Mouse (Mus musculus) midbrain, embryonic 10.5 days (tissue): ENCODE measurements around the gene Rpl23a. TPM values are rescaled to one million over a fixed set of nuclear protein-coding genes. Genes with fewer than 3 reads are reported as not detected.
"Not testable (repeated sequence)": the region's sequence is repeated elsewhere in the genome, so short reads cannot be mapped to it uniquely, and the experiment has no call there.

Source experiments
- DNase-seq: peaks from one replicate; pipeline ENCODE4 v3.0.0-alpha.2; 2017; ENCODE audit warnings: low spot score
- H3K27ac ChIP-seq: fragments of 300-500 bp; sonication (generic); replicated peaks from 2 replicates; pipeline ENCODE4 v1.5.1; 2016; ENCODE audit warnings: mild to moderate bottlenecking
- H3K27me3 ChIP-seq: fragments of 300-500 bp; sonication (generic); 2 replicates; pipeline ENCODE4 v1.6.1; 2016; ENCODE audit warnings: low read depth, mild to moderate bottlenecking; ENCODE audit not compliant: poor library complexity, severe bottlenecking
- H3K36me3 ChIP-seq: fragments of 300-500 bp; sonication (generic); 2 replicates; pipeline ENCODE4 v1.6.1; 2016; ENCODE audit warnings: mild to moderate bottlenecking, moderate library complexity
- H3K4me1 ChIP-seq: fragments of 300-500 bp; sonication (generic); 2 replicates; pipeline ENCODE4 v1.6.1; 2016
- H3K4me3 ChIP-seq: fragments of 300-500 bp; sonication (generic); 2 replicates; pipeline ENCODE4 v1.5.1; 2016; ENCODE audit warnings: mild to moderate bottlenecking, moderate library complexity
- H3K9me3 ChIP-seq: fragments of 300-500 bp; sonication (generic); replicated peaks from 2 replicates; pipeline ENCODE4 v1.6.1; 2016; ENCODE audit warnings: mild to moderate bottlenecking
- WGBS: fragments of 180-500 bp; shearing (Covaris S2); methylation state at CpG from one replicate; pipeline ENCODE4 v1.1.7; 2016; 5-methylcytosine and 5-hydroxymethylcytosine counted together
- microRNA-seq: library from miRNA; unstranded; fragments of <30 nt; microRNA quantifications from one replicate; pipeline ENCODE4, GENCODE M21; 2017
- polyA plus RNA-seq: library from polyadenylated mRNA; unstranded; fragments of >200 nt; fragmentation: Nextera tagmentation; extraction: Ambion mirVana; gene quantifications from 2 replicates; pipeline ENCODE4 v1.2.1, GENCODE M21; 2016

Gene Rpl23a
- polyA plus RNA-seq, 1 experiment from 2014 or later = 1,066 TPM

DNA sequence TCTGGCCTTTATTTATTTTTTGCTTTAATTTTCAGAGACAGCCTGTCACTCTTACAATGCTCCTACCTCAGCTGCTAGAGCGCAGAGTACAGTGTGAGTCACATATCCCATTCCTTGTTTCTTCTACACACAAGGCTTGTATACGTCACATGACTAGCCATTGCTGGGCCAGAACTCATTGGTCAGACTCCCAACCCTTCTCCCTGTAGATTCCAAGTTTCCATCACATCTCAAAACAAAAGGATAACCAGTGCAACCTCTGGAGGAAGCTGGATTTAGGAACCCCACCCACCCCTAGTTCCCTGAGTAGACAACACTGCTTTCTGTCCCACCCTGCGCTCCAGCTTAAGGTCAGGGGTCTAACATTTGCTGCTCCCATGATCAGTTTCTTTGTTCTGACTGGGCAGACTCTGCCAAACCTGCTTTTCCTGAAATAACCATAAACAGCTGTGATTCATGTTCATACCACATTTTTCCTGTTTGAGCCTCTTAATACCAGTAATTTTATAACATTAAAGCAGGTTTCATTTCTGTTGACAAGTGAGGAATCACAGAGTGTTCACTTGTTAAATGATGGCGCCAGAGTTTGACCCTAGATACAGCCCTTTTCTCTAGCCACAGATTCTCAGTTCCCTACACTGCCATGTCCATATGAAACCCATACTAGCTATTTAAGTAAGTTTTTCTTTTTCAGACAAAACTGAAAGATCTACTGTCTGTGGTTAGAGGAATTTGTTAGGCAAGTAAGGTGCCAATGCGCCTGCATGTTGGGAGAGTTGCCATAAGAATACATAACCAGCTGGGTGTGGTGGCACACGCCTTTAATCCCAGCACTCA, 36.5 kb downstream of the Rpl23a start:
- H3K9me3 ChIP-seq = no peaks in the 10 kb centered on the region
- H3K27me3 ChIP-seq = no peaks in the 10 kb centered on the region
- H3K36me3 ChIP-seq = peaks cover 88% of the 10 kb centered on the region
- H3K4me1 ChIP-seq = no peaks in the 10 kb centered on the region
- no peak overlapping the region for H3K27ac ChIP-seq
- H3K4me3 ChIP-seq = no peak overlapping the region
- WGBS = 94% methylated on average over 6 of the region's 6 CpGs
- no peak for DNase-seq

DNA sequence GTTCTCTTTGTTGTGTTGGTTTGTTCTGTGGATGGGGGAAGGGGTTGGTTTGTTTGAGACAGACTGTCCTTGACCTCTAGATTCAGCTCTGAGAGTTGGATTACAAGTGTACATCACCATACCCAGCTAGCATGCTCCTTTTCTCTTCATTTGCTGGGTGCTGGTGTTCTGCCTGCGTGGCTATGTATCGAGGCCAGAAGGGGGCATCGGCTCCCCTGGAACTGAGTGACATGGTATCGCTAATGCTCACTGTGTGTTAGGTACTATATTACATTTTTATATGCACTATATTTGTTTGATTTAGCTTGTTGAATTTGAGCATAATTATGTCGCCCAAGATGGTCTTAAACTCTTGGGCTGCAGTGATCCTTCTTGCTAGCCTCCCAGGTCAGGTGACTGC, 37.2 kb downstream of the Rpl23a start:
- Histone ChIP-seq H3K36me3 (peaks cover 82% of the 10 kb centered on the region), H3K27ac (no peak overlapping the region), H3K4me3 (no peak overlapping the region), H3K27me3 (no peaks in the 10 kb centered on the region), H3K4me1 (no peaks in the 10 kb centered on the region), H3K9me3 (no peaks in the 10 kb centered on the region)
- WGBS = 87% methylated on average over 5 of the region's 5 CpGs
- DNase-seq = no peak

DNA sequence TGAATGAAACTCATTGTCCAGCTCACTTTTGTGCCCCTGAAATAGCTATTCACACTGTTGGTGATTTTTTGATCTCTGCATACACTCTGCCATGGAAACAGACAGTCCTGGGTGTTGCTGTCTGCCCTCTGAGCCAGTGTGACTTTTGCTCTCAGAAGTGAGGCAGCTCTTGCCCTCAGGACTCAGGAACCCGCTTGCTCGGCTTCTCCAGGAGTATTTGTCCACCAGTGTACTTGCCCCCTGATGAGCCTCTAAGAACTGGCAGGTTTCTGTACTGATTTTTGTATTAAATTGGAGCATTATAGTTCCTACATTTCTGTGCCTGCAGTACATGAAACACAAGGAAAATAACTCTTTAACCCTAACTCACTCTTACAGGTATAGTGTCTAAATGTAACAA, 39.9 kb downstream of the Rpl23a start:
- no peaks in the 10 kb centered on the region for H3K9me3 ChIP-seq
- WGBS = 93% methylated on average over 2 of the region's 2 CpGs
- H3K4me1 ChIP-seq = no peaks in the 10 kb centered on the region
- H3K36me3 ChIP-seq = peaks cover 58% of the 10 kb centered on the region
- H3K27ac ChIP-seq = no peak overlapping the region
- H3K27me3 ChIP-seq = no peaks in the 10 kb centered on the region
- H3K4me3 ChIP-seq = no peak overlapping the region
- no peak for DNase-seq

DNA sequence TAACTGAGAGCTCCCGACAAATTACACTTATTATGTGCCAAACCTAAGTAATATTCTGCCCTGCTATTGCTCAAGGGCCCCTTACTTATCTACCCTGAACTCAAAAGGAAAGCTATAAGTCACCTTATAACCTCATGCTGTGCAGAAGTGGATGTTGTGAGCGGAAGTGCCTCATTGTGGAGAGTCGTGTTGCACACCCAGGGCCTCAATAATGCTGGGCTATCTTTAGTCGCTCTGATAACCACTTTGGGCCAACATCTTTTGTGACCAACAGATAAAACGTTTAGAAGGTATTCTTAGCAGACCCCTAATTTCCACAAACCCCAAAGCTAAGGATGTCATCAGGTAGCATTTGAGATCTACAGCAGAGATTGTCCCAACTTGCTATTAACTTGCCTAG, 42.7 kb downstream of the Rpl23a start:
- WGBS = 91% methylated on average over 5 of the region's 5 CpGs
- no peak for DNase-seq
- Histone ChIP-seq H3K4me3 (no peak overlapping the region), H3K27me3 (no peaks in the 10 kb centered on the region), H3K9me3 (no peaks in the 10 kb centered on the region), H3K27ac (no peak overlapping the region), H3K4me1 (peaks cover 6% of the 10 kb centered on the region; the same call in 1 of the 2 replicates), H3K36me3 (peaks cover 31% of the 10 kb centered on the region)

DNA sequence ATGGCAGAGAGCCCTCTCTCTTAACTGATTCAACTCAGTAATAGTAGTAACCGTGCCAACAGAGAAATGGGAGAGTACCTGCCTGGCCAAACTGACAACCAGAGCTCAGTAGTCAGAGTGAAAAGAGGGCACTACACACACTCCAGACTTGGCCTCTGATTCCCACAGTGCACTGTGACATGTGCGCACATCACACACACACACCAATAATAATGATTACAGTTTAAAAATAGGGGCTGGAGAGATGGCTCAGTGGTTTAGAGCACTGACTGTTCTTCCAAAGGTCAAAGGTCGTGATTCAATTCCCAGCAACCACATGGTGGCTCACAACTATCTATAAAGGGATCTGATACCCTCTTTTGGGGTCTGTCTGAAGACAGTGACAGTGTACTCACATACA, 45.4 kb downstream of the Rpl23a start:
- Histone ChIP-seq H3K4me3 (no peak overlapping the region), H3K36me3 (peaks cover 5% of the 10 kb centered on the region), H3K4me1 (peaks cover 6% of the 10 kb centered on the region; the same call in 1 of the 2 replicates), H3K27me3 (no peaks in the 10 kb centered on the region), H3K9me3 (no peaks in the 10 kb centered on the region), H3K27ac (no peak overlapping the region)
- 89% methylated on average over 3 of the region's 3 CpGs for WGBS
- no peak for DNase-seq

DNA sequence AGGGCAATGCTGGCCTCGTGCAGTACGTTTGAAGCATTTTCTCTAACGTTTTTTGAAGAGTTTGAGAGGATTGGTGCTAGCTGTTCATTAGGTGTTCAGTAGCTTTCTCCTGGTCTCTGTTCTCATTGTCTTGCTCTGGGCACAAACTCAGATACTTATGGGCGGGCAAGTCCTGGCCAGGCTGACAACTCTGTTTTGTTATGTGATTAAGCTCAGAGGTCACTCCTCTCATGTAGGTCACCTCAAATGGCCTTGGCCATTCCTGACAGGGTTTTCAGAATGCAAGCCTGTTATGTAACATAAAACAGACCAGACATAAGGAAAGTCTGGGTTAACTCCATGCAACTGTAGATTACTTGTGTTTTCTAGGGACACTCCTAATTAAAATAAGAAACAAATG, 45.8 kb downstream of the Rpl23a start:
- Histone ChIP-seq H3K4me3 (no peak overlapping the region), H3K27ac (no peak overlapping the region), H3K27me3 (no peaks in the 10 kb centered on the region), H3K36me3 (0 out of 2 replicates have a peak, but pooled peaks cover 2% of the 10 kb centered on the region), H3K4me1 (peaks cover 6% of the 10 kb centered on the region; the same call in 1 of the 2 replicates), H3K9me3 (no peaks in the 10 kb centered on the region)
- 80% methylated on average over 4 of the region's 4 CpGs for WGBS
- DNase-seq = no peak

DNA sequence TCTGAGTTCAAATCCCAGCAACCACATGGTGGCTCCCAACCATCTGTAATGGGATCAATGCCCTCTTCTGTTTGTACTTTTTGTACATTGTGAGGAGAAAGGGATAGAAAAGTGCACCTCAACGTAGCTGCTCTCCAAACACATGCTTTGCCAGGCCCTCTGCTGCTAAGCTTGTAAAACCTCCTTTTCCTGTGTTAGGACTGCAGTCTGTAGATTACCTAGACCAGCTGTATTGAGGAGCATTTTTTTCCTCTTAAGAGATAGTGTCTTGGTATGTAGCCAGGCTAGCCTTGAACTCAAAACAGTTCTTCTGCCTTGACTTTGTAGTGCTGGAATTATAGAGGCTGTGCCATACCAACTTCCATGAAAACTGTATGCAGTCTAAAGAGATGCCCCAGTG, 47.3 kb downstream of the Rpl23a start:
- Histone ChIP-seq H3K4me3 (no peak overlapping the region), H3K4me1 (peaks cover 6% of the 10 kb centered on the region; the same call in 1 of the 2 replicates), H3K36me3 (peaks cover 13% of the 10 kb centered on the region), H3K27me3 (no peaks in the 10 kb centered on the region), H3K27ac (no peak overlapping the region), H3K9me3 (no peaks in the 10 kb centered on the region)
- 92% methylated on average over 1 of the region's 1 CpGs for WGBS
- DNase-seq = no peak

DNA sequence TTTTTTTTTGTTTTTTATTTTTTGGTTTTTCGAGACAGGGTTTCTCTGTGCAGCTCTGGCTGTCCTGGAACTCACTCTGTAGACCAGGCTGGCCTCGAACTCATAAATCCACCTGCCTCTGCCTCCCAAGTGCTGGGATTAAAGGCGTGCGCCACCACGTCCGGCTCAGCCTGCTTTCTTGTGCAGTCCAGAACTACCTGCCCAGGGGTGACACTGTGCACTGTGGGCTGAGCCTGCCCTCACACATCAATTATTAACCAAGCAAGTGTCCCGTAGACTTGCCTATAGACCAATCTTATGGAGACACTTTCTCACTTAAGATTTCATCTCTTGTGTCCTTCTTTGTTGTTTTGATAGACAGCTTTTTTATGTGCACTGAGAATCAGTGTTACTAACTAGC, 48.1 kb downstream of the Rpl23a start:
- 93% methylated on average over 7 of the region's 7 CpGs for WGBS
- H3K27me3 ChIP-seq, H3K9me3 ChIP-seq, H3K4me1 ChIP-seq, DNase-seq, H3K27ac ChIP-seq, H3K4me3 ChIP-seq: not testable (repeated sequence)
- H3K36me3 ChIP-seq = peaks cover 13% of the 10 kb centered on the region

DNA sequence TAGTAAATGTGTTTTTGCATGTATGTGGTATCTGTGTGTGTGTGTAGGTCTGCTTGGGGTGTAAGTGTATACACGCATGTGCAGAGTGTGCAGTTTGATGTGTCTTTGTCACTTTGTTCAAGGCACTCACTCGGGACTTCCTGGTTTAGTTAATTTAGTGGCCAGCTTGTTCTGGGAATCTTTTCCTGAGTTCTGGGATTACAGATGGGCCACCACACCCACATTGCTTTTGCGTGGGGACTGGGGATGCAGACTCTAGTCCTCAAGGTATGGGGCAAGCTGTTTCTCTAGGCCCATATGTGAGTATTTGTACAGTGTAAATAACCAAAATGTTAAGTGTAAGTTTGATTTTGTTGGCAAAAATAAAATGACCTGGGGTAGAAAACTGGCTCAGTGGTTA, 49.0 kb downstream of the Rpl23a start:
- Histone ChIP-seq H3K4me1 (peaks cover 6% of the 10 kb centered on the region; the same call in 1 of the 2 replicates), H3K4me3 (no peak overlapping the region), H3K9me3 (no peaks in the 10 kb centered on the region), H3K27ac (no peak overlapping the region), H3K36me3 (peaks cover 15% of the 10 kb centered on the region), H3K27me3 (no peaks in the 10 kb centered on the region)
- 90% methylated on average over 3 of the region's 3 CpGs for WGBS
- DNase-seq = no peak

DNA sequence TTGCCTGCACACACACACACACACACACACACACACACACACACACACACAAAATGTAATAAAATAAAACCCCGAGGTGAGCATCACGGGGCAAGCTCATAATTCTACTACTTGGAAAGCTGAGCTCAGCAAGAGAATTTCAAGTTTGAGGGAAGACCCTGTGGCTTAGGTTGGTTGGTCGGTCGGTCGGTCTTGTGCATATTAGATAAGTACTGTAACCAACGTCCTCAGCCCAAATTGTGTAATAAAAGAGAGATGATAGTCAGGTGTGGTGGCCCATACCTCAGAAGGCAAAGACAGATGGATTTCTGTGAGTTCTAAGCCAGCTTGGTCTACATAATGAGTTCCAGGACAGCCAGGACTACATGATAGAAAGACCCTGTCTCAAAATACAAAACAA, 49.5 kb downstream of the Rpl23a start:
- 95% methylated on average over 6 of the region's 6 CpGs for WGBS
- H3K27me3 ChIP-seq = no peaks in the 10 kb centered on the region

More for the DNA sequence above, 49.5 kb downstream of the Rpl23a start:
- DNase-seq = no peak
- peaks cover 6% of the 10 kb centered on the region; the same call in 1 of the 2 replicates for H3K4me1 ChIP-seq
- H3K4me3 ChIP-seq = no peak overlapping the region
- no peak overlapping the region for H3K27ac ChIP-seq
- H3K36me3 ChIP-seq = peaks cover 20% of the 10 kb centered on the region
- H3K9me3 ChIP-seq = no peaks in the 10 kb centered on the region

Small RNA genes within 50 kb of the gene (microRNA-seq; reads per million reads assigned to microRNA genes)
- gene Mir7653 = not detected

Other genes with a start within 250 kb of the Rpl23a start
- 15.8 and 19.0 TPM in 2 replicates for gene Phf12, start 200.8 kb downstream of the Rpl23a start, polyA plus RNA-seq
- 16.7 and 17.7 TPM in 2 replicates for gene Dhrs13, start 151.3 kb downstream of the Rpl23a start, polyA plus RNA-seq
- gene Flot2, start 145.7 kb downstream of the Rpl23a start, polyA plus RNA-seq = 75.7 and 76.4 TPM in 2 replicates
- 39.3 and 39.7 TPM in 2 replicates for gene Eral1, start 103.2 kb downstream of the Rpl23a start, polyA plus RNA-seq
- gene Fam222b, start 88.9 kb downstream of the Rpl23a start, polyA plus RNA-seq = 27.6 and 32.8 TPM in 2 replicates
- gene Traf4, start 18.0 kb downstream of the Rpl23a start, polyA plus RNA-seq = 96.3 and 109 TPM in 2 replicates
- gene Nek8, start 6.9 kb downstream of the Rpl23a start, polyA plus RNA-seq = 10.7 and 11.1 TPM in 2 replicates
- 8.8 and 11.1 TPM in 2 replicates for gene Tlcd1, start 6.9 kb downstream of the Rpl23a start, polyA plus RNA-seq
- 75.0 and 83.8 TPM in 2 replicates for gene Rab34, start 4.8 kb upstream of the Rpl23a start, polyA plus RNA-seq
- gene Proca1, start 9.8 kb upstream of the Rpl23a start, polyA plus RNA-seq = 0.96 and 1.6 TPM in 2 replicates
- 51.0 and 52.9 TPM in 2 replicates for gene Sdf2, start 62.2 kb upstream of the Rpl23a start, polyA plus RNA-seq
- gene Supt6, start 62.4 kb upstream of the Rpl23a start, polyA plus RNA-seq = 31.9 and 35.9 TPM in 2 replicates
- 62.8 and 69.7 TPM in 2 replicates for gene 2610507B11Rik, start 78.2 kb upstream of the Rpl23a start, polyA plus RNA-seq
- 0.34 and 0.43 TPM in 2 replicates for gene BC030499, start 107.3 kb upstream of the Rpl23a start, polyA plus RNA-seq
- 63.4 and 64.2 TPM in 2 replicates for gene Spag5, start 117.9 kb upstream of the Rpl23a start, polyA plus RNA-seq
- gene Aldoc, start 139.4 kb upstream of the Rpl23a start, polyA plus RNA-seq = 1.5 and 1.6 TPM in 2 replicates
- gene Pigs, start 144.8 kb upstream of the Rpl23a start, polyA plus RNA-seq = 74.0 and 78.5 TPM in 2 replicates
- 57.7 and 61.7 TPM in 2 replicates for gene Unc119, start 159.9 kb upstream of the Rpl23a start, polyA plus RNA-seq
- gene Foxn1, start 203.0 kb upstream of the Rpl23a start, polyA plus RNA-seq = not detected in 2 replicates
- not detected in 2 replicates for gene Slc13a2, start 238.6 kb upstream of the Rpl23a start, polyA plus RNA-seq